Mouse (Mus musculus): ENCODE measurements around the gene Nsg2. TPM values are rescaled to one million over a fixed set of nuclear protein-coding genes. Genes with fewer than 3 reads are reported as not detected.

Gene Nsg2
- polyA plus RNA-seq, 1 experiment from 2014 or later: 8.0 TPM

DNA sequence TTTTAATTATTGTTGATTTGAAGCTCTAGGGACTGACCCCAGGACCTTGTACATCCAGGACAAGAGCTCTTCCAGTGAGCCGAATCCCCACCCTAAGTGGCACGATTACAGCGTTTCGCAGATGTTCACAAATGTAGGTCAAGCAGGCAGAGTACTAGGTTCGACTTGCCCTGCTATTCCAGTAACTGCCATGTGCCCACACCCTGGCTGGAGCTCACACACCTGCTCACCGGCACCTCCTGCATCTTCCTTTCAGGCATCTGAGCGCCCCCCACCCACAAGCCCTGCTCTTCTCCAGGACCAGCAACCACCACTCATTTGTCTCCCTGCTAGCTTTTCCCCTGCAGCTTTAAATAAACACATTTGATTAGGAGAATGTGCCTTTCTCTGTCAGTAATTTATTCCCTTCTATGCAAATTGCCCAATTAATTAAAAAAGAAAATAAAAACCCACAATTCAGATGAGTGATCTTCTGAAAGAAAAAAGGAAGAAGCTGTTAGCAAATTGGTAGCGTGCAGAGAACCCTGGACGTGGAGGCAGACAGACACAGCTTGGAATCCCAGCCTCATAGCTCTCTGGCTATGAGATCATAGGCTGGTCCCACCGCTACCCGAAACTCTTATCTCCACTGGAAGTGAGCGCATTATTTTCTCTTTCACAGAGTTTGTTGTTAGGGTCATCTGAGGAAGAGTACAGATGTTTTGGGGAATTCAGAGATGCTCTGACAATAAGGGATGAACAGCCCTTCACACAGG lies 68.7 kb downstream of the Nsg2 start:
- Histone ChIP-seq H3K9ac (replicated peaks; ENCODE audit: low read length) (no peak overlapping the region), H3K27ac (replicated peaks; ENCODE audit: low read depth, low read length) (no peak overlapping the region), H3K9me3 (replicated peaks; ENCODE audit: control insufficient read depth, low read length) (no peaks in the 10 kb centered on the region), H3K4me3 (ENCODE audit: low read depth, low read length) (no peak overlapping the region), H3K4me2 (ENCODE audit: low read depth, low read length) (no peak overlapping the region), H3K4me1 (ENCODE audit: control insufficient read depth, insufficient read depth, low read length) (no peaks in the 10 kb centered on the region; the same call in 1 of the 2 replicates), H3K36me3 (replicated peaks; ENCODE audit: control insufficient read depth, insufficient read depth, low read depth, low read length) (no peaks in the 10 kb centered on the region), H3K27me3 (ENCODE audit: control insufficient read depth, insufficient read depth, low read length) (no peaks in the 10 kb centered on the region)
- 80% methylated on average over 12 of the region's 12 CpGs for WGBS
- no peak for DNase-seq (ENCODE audit: low spot score)
- ATAC-seq (replicated peaks; ENCODE audit: insufficient number of reproducible peaks, low FRiP score, low TSS enrichment, low read depth): no peak

DNA sequence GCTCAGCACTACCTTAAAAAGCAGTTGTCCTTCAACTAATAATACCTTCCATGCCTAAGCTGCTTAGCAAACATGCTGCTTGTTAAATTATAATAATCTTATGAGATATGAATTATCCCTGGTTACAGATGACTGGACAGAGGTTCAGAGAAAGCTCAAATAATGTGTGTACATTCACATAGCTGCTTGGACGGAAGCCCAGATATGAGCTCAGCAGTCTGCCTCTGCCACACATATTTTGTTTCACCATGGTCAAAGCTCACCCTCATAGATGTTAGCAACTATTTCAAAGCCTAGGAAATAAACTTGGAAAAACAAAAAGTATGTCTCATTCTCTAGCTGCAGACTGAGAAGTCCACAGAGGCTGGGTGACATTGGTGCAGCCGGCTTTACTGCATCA lies 74.9 kb downstream of the Nsg2 start:
- 88% methylated on average over 2 of the region's 2 CpGs for WGBS
- H3K27ac ChIP-seq (replicated peaks; ENCODE audit: low read depth, low read length): no peak overlapping the region
- DNase-seq (ENCODE audit: low spot score) (no peak), ATAC-seq (replicated peaks; ENCODE audit: insufficient number of reproducible peaks, low FRiP score, low TSS enrichment, low read depth) (no peak)
- no peak overlapping the region for H3K4me3 ChIP-seq (ENCODE audit: low read depth, low read length)
- H3K9ac ChIP-seq (replicated peaks; ENCODE audit: low read length): no peak overlapping the region
- no peaks in the 10 kb centered on the region for H3K36me3 ChIP-seq (replicated peaks; ENCODE audit: control insufficient read depth, insufficient read depth, low read depth, low read length)
- H3K4me1 ChIP-seq (ENCODE audit: control insufficient read depth, insufficient read depth, low read length): no peaks in the 10 kb centered on the region
- H3K27me3 ChIP-seq (ENCODE audit: control insufficient read depth, insufficient read depth, low read length): no peaks in the 10 kb centered on the region
- H3K4me2 ChIP-seq (ENCODE audit: low read depth, low read length): no peak overlapping the region
- H3K9me3 ChIP-seq (replicated peaks; ENCODE audit: control insufficient read depth, low read length): no peaks in the 10 kb centered on the region

- no peak overlapping the region for H3K4me3 ChIP-seq (ENCODE audit: low read depth, low read length)
- H3K27ac ChIP-seq (replicated peaks; ENCODE audit: low read depth, low read length): no peak overlapping the region
- DNase-seq (ENCODE audit: low spot score) (no peak), ATAC-seq (replicated peaks; ENCODE audit: insufficient number of reproducible peaks, low FRiP score, low TSS enrichment, low read depth) (no peak)
- H3K27me3 ChIP-seq (ENCODE audit: control insufficient read depth, insufficient read depth, low read length): no peaks in the 10 kb centered on the region
- H3K9ac ChIP-seq (replicated peaks; ENCODE audit: low read length): no peak overlapping the region
- 53% methylated on average over 3 of the region's 3 CpGs for WGBS
- no peak overlapping the region for H3K4me2 ChIP-seq (ENCODE audit: low read depth, low read length)
- no peaks in the 10 kb centered on the region for H3K36me3 ChIP-seq (replicated peaks; ENCODE audit: control insufficient read depth, insufficient read depth, low read depth, low read length)
- no peaks in the 10 kb centered on the region for H3K4me1 ChIP-seq (ENCODE audit: control insufficient read depth, insufficient read depth, low read length)
- H3K9me3 ChIP-seq (replicated peaks; ENCODE audit: control insufficient read depth, low read length): no peaks in the 10 kb centered on the region
Measured at GRCm38 (mm10) chr11:32083462-32083861, 83.2 kb downstream of the Nsg2 start.

DNA sequence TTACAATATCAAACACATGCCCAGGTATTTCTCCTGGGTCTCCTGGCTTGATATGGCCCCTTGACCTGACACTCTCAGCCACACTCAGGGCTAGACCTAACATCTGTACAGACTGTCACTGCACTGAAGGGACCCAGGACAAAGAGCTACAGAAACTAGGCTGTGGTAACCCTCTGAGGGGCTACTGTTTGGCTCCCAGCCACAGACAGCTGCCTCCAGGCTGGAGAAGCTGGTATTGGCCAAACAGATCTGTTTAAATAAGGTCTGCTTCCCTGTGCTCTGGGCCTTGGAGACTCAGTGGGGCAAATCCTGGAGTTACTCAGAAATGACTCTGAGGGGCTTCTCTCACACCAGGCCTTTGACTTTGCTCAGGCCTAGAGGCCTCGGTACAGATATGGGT lies 86.3 kb downstream of the Nsg2 start:
- Histone ChIP-seq H3K9me3 (replicated peaks; ENCODE audit: control insufficient read depth, low read length) (no peaks in the 10 kb centered on the region), H3K36me3 (replicated peaks; ENCODE audit: control insufficient read depth, insufficient read depth, low read depth, low read length) (no peaks in the 10 kb centered on the region), H3K9ac (replicated peaks; ENCODE audit: low read length) (no peak overlapping the region), H3K4me1 (ENCODE audit: control insufficient read depth, insufficient read depth, low read length) (no peaks in the 10 kb centered on the region), H3K27me3 (ENCODE audit: control insufficient read depth, insufficient read depth, low read length) (no peaks in the 10 kb centered on the region), H3K27ac (replicated peaks; ENCODE audit: low read depth, low read length) (no peak overlapping the region), H3K4me3 (ENCODE audit: low read depth, low read length) (no peak overlapping the region), H3K4me2 (ENCODE audit: low read depth, low read length) (no peak overlapping the region)
- ATAC-seq (replicated peaks; ENCODE audit: insufficient number of reproducible peaks, low FRiP score, low TSS enrichment, low read depth): no peak
- no peak for DNase-seq (ENCODE audit: low spot score)
- 69% methylated on average over 1 of the region's 1 CpGs for WGBS

DNA sequence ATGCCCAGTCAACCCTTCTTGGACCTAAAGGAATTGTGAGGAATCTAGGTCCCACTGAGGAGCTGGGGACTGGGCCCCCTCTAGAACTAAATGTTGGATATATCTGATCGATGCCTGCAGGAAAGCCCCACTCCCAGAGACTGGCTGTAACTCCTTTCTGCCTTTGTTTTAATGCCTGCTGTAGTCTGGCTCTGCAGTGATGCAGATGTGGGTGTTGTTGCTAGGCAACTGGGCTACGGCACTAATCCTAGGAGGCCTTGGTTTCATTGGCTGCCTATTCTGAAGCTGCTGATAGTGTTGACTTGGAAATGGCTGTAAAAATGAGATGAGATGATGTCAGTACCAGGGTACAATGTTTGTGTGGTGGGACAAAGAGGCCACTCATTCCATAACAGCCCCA lies 87.1 kb downstream of the Nsg2 start:
- Histone ChIP-seq H3K4me2 (ENCODE audit: low read depth, low read length) (no peak overlapping the region), H3K9ac (replicated peaks; ENCODE audit: low read length) (no peak overlapping the region), H3K36me3 (replicated peaks; ENCODE audit: control insufficient read depth, insufficient read depth, low read depth, low read length) (no peaks in the 10 kb centered on the region), H3K27ac (replicated peaks; ENCODE audit: low read depth, low read length) (no peak overlapping the region), H3K27me3 (ENCODE audit: control insufficient read depth, insufficient read depth, low read length) (no peaks in the 10 kb centered on the region), H3K4me3 (ENCODE audit: low read depth, low read length) (no peak overlapping the region), H3K4me1 (ENCODE audit: control insufficient read depth, insufficient read depth, low read length) (no peaks in the 10 kb centered on the region), H3K9me3 (replicated peaks; ENCODE audit: control insufficient read depth, low read length) (no peaks in the 10 kb centered on the region)
- 20% methylated on average over 2 of the region's 2 CpGs for WGBS
- DNase-seq (ENCODE audit: low spot score): peak; percentile 73
- ATAC-seq (replicated peaks; ENCODE audit: insufficient number of reproducible peaks, low FRiP score, low TSS enrichment, low read depth): peak; percentile 73; the same call in 1 of the 2 replicates

DNA sequence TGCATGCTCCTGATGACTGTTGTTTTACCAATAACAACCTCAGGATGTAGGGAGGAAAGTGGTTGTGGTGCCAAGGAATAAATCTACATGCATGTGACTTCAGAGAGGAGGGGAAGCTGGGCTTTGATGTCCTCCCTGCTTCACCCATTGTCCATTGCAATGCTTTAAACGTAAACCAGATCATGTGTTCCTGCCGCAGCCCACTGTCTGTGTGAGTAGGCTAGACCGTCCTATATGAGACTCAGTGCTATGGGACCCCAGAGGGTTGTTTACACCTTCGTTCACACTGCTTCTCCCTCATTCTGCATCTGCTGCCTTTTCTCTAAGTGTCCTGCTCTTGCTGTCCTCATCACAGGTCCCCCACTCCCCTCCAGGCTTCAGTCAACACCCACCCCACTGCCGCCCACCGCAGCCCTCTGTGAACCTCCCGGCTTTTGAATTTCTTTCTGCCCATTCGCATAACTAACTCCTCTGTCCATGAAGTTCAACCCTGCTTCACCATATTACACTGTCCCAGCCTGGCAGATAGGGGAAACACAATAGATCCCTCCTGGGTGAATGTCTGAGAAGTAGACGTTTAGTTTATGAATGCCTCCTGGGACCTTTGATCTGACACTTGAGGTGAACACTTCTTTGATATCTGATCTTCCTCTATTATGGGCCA lies 87.6 kb downstream of the Nsg2 start:
- Histone ChIP-seq H3K36me3 (replicated peaks; ENCODE audit: control insufficient read depth, insufficient read depth, low read depth, low read length) (no peaks in the 10 kb centered on the region), H3K9me3 (replicated peaks; ENCODE audit: control insufficient read depth, low read length) (no peaks in the 10 kb centered on the region), H3K4me1 (ENCODE audit: control insufficient read depth, insufficient read depth, low read length) (no peaks in the 10 kb centered on the region), H3K4me3 (ENCODE audit: low read depth, low read length) (no peak overlapping the region), H3K27me3 (ENCODE audit: control insufficient read depth, insufficient read depth, low read length) (no peaks in the 10 kb centered on the region), H3K9ac (replicated peaks; ENCODE audit: low read length) (no peak overlapping the region), H3K4me2 (ENCODE audit: low read depth, low read length) (no peak overlapping the region), H3K27ac (replicated peaks; ENCODE audit: low read depth, low read length) (no peak overlapping the region)
- WGBS: 74% methylated on average over 9 of the region's 9 CpGs
- ATAC-seq (replicated peaks; ENCODE audit: insufficient number of reproducible peaks, low FRiP score, low TSS enrichment, low read depth) (no peak), DNase-seq (ENCODE audit: low spot score) (no peak)

GRCm38 (mm10) chr11:32095793-32096192 lies 95.5 kb downstream of the Nsg2 start:
- Histone ChIP-seq H3K36me3 (replicated peaks; ENCODE audit: control insufficient read depth, insufficient read depth, low read depth, low read length) (no peaks in the 10 kb centered on the region), H3K4me3 (ENCODE audit: low read depth, low read length) (no peak overlapping the region), H3K9me3 (replicated peaks; ENCODE audit: control insufficient read depth, low read length) (no peaks in the 10 kb centered on the region), H3K4me2 (ENCODE audit: low read depth, low read length) (no peak overlapping the region), H3K27me3 (ENCODE audit: control insufficient read depth, insufficient read depth, low read length) (no peaks in the 10 kb centered on the region), H3K9ac (replicated peaks; ENCODE audit: low read length) (no peak overlapping the region), H3K27ac (replicated peaks; ENCODE audit: low read depth, low read length) (no peak overlapping the region), H3K4me1 (ENCODE audit: control insufficient read depth, insufficient read depth, low read length) (no peaks in the 10 kb centered on the region)
- DNase-seq (ENCODE audit: low spot score) (no peak), ATAC-seq (replicated peaks; ENCODE audit: insufficient number of reproducible peaks, low FRiP score, low TSS enrichment, low read depth) (no peak)
- WGBS: 84% methylated on average over 4 of the region's 4 CpGs

GRCm38 (mm10) chr11:32096346-32096745 lies 96.1 kb downstream of the Nsg2 start:
- no peaks in the 10 kb centered on the region for H3K4me1 ChIP-seq (ENCODE audit: control insufficient read depth, insufficient read depth, low read length)

More at GRCm38 (mm10) chr11:32096346-32096745, 96.1 kb downstream of the Nsg2 start:
- Histone ChIP-seq H3K4me3 (ENCODE audit: low read depth, low read length) (no peak overlapping the region), H3K27ac (replicated peaks; ENCODE audit: low read depth, low read length) (no peak overlapping the region), H3K27me3 (ENCODE audit: control insufficient read depth, insufficient read depth, low read length) (no peaks in the 10 kb centered on the region), H3K4me2 (ENCODE audit: low read depth, low read length) (no peak overlapping the region), H3K9me3 (replicated peaks; ENCODE audit: control insufficient read depth, low read length) (no peaks in the 10 kb centered on the region), H3K36me3 (replicated peaks; ENCODE audit: control insufficient read depth, insufficient read depth, low read depth, low read length) (no peaks in the 10 kb centered on the region), H3K9ac (replicated peaks; ENCODE audit: low read length) (no peak overlapping the region)
- no peak for DNase-seq (ENCODE audit: low spot score)
- no peak for ATAC-seq (replicated peaks; ENCODE audit: insufficient number of reproducible peaks, low FRiP score, low TSS enrichment, low read depth)
- 82% methylated on average over 6 of the region's 6 CpGs for WGBS
